8 mouse cellular contexts compared by ENCODE assay signal in the genomic region with DNA sequence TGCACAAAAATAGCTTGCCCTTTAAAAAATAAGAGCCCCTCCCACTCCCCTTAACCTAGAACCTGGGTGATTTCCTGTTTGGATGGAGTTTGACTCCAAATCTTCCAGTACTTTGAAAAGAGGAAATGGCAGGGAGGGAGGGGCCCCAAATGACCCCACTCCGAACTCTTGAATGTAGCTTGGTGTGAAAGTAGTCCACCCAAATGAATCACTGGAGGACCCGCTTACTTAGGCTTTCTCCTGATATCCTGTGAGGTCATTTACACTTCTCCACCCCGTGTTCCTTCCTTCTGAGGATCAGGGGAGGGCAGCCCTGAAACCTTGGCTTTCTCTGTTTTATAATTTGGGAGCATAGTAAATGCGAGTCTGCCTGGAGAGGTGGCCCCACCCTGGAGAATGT. TPM values are rescaled to one million over a fixed set of nuclear protein-coding genes. Genes with fewer than 3 reads are reported as not detected.
DNase-seq lines count a peak whose midpoint lies in the region; ATAC-seq and TF ChIP-seq lines count a peak whose summit lies in the region.

No protein-coding gene starts in this region.

- peak; percentile 21; the same call in 1 of the 2 replicates for ATAC-seq in lung, embryonic 14.5 days (ENCODE audit: insufficient read depth)
- ATAC-seq in heart, embryonic 11.5 days (replicated peaks; ENCODE audit: insufficient number of reproducible peaks, low FRiP score, low TSS enrichment) = no peak

- H3K27me3 ChIP-seq in lung, embryonic 14.5 days (ENCODE audit: insufficient read depth, low read length) = no peaks in the 10 kb centered on the region; the same call in 1 of the 2 replicates
- H3K27me3 ChIP-seq in heart, embryonic 11.5 days (ENCODE audit: control insufficient read depth, insufficient read depth, low read length) = peaks cover 13% of the 10 kb centered on the region; the same call in 1 of the 2 replicates

- H3K36me3 ChIP-seq in lung, embryonic 14.5 days (ENCODE audit: insufficient read depth) = no peaks in the 10 kb centered on the region
- no peaks in the 10 kb centered on the region for H3K36me3 ChIP-seq in heart, embryonic 11.5 days (ENCODE audit: control insufficient read depth, insufficient read depth, low read length)

- H3K4me2 ChIP-seq in lung, embryonic 14.5 days = peak overlapping the region; percentile 97; the same call in 1 of the 2 replicates
- H3K4me2 ChIP-seq in heart, embryonic 11.5 days = 0 out of 2 replicates have a peak overlapping the region, but pooled peaks have one; percentile 98

- WGBS in lung, embryonic 14.5 days = 28% methylated on average over 4 of the region's 4 CpGs
- 34% methylated on average over 4 of the region's 4 CpGs for WGBS in heart, embryonic 11.5 days (ENCODE audit: insufficient replicate concordance)

- no peak overlapping the region for H3K27ac ChIP-seq in lung, embryonic 14.5 days (ENCODE audit: low read depth)
- H3K27ac ChIP-seq in heart, embryonic 11.5 days (ENCODE audit: low read depth, low read length) = no peak overlapping the region

- H3K9ac ChIP-seq in lung, embryonic 14.5 days = no peak overlapping the region
- H3K9ac ChIP-seq in heart, embryonic 11.5 days (ENCODE audit: low read depth, low read length) = no peak overlapping the region

- no peak overlapping the region for H3K4me3 ChIP-seq in lung, embryonic 14.5 days (ENCODE audit: low read depth, low read length)
- H3K4me3 ChIP-seq in heart, embryonic 11.5 days (ENCODE audit: low read depth, low read length) = no peak overlapping the region

- no peaks in the 10 kb centered on the region for H3K9me3 ChIP-seq in lung, embryonic 14.5 days (ENCODE audit: low read depth, low read length)
- no peaks in the 10 kb centered on the region for H3K9me3 ChIP-seq in heart, embryonic 11.5 days (replicated peaks; ENCODE audit: control insufficient read depth, low read length)

- H3K4me1 ChIP-seq in lung, embryonic 14.5 days (ENCODE audit: insufficient read depth) = peaks cover 18% of the 10 kb centered on the region; the same call in 1 of the 2 replicates
- H3K4me1 ChIP-seq in heart, embryonic 11.5 days (ENCODE audit: control insufficient read depth, insufficient read depth, low read length) = 0 out of 2 replicates have a peak, but pooled peaks cover 8% of the 10 kb centered on the region

- TF ChIP-seq CTCF in lung, embryonic 14.5 days (IDR thresholded peaks at IDR 0.05; ENCODE audit: low read depth) = no peak

- peak; percentile 57 for DNase-seq in lung, embryonic 14.5 days
- no peak for DNase-seq in lung, postnatal 14 days
- peak; percentile 69 to 78 for DNase-seq in kidney, postnatal 25 days
- peak; percentile 54 for DNase-seq in skeletal muscle tissue, adult 2 months (ENCODE audit: low read depth, low spot score)
- DNase-seq in embryo, embryonic 11 days = no peak
- DNase-seq in T-cell, adult 2 months (ENCODE audit: low spot score) = no peak
- DNase-seq in left cerebral cortex, adult 9 months (ENCODE audit: low spot score in 2 of 2) = no peak

RNA-seq across cellular contexts. Expression of a gene that starts 0.6 kb away (rescaled TPM):
- polyA plus RNA-seq in lung, embryonic 14.5 days (2014; fragmentation: Nextera tagmentation; extraction: Ambion mirVana) = 3.0 and 3.5 TPM in 2 replicates
- polyA plus RNA-seq in heart, embryonic 11.5 days (2014; fragmentation: Nextera tagmentation; extraction: Ambion mirVana) = 0.86 and 1.2 TPM in 2 replicates

Comparison
In these comparisons a context has a peak if more than half of its experiments do, and no peak if none do; other contexts are left out.
1. DNase-seq: peak in lung, embryonic 14.5 days (single experiment), kidney, postnatal 25 days (2 of 2) and skeletal muscle tissue, adult 2 months (single experiment); none in lung, postnatal 14 days (single experiment), embryo, embryonic 11 days (single experiment), T-cell, adult 2 months (single experiment) and left cerebral cortex, adult 9 months (0 of 2).